Mouse (Mus musculus) forelimb bud, embryonic 11.5 days (tissue): ENCODE measurements around the gene Olfr452.

ENCODE experiments used
- DNase-seq: peaks from one replicate; pipeline ENCODE4 v3.0.0-alpha.2; 2012; ENCODE audit warnings: low read depth, low spot score

Gene Olfr452

DNA sequence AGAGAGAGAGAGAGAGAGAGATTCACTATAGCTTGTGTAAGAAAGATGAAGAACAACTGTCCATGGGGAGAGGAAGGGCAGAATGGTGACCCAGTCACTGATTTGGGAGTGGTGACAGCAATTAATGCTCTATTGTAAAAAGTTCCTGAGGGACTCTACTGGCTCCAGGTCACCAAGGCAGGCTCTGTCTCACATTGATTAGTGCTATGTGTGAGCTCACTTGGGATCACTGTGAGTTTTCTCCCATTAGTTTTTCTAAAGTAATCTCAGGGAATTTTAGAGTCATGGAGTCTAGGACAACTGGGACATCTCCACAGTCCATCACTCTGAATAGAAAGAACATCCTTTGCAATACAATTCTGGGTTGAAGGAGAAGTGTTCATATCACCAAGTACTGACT, at the start of gene Olfr452:
Olfr452 (plus strand) TSS at position 301 of the 400 bp plus-strand sequence.
- no peak for DNase-seq

DNA sequence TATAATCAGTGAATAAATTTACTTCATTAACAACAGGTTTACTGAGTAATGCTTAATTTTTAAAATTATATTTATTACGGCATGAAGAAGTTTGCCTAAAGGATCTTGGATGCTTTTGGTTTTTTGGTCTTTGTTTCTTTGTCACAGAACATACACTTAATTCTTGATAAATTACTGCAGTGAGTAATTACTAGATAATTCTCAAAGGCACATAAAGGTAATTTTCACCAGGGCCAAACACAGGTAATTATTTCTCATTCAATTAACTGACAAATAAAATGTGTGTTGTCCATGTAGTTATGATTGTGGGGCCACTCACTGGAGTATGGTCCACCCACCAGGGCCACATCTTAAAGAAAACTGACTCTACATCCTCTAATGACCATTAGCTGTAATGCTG, 45.8 kb upstream of the Olfr452 start, which contains the start of gene Olfr453:
Olfr453 (plus strand) TSS at position 301 of the 400 bp plus-strand sequence.
- no peak for DNase-seq

DNA sequence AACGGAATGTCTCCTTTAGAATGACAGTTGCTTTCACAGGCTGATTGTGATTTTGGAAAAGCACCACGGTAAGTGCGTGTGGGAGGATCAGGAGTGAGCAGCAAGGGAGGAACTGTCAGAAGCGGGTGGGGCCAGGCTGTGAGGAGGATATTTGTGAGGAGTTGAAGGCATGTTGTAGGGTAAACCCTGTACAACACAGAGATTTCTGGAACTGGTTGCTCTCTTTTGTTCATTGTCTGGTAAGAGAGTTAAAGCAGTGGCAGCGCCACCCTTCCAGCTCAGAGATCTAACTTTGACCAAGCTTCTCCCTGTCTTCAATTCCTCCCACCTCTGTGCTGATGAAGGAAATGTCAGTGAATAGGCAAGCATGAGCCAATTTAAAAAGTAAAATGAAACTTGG, 42.6 kb upstream of the Olfr452 start:
- DNase-seq, result no peak

DNA sequence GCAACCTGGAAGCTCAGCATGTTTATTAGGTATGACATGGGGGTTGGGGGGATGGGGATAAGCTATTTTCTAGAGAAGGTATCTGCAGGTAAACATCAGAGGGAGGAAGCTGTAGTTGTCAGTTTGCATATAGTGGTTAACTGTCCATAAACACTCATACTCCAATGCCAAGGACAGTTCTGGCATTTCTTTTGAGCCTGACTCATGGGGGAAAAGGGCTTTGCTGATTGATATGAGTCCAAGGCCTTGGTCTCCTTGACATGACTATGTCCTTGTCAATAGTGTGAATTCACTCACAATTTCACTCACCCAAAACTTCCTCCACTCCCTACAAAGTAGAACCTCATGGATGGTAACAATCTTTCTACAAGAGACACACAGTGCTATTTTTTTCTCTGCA, 37.0 kb upstream of the Olfr452 start:
- DNase-seq, result no peak

DNA sequence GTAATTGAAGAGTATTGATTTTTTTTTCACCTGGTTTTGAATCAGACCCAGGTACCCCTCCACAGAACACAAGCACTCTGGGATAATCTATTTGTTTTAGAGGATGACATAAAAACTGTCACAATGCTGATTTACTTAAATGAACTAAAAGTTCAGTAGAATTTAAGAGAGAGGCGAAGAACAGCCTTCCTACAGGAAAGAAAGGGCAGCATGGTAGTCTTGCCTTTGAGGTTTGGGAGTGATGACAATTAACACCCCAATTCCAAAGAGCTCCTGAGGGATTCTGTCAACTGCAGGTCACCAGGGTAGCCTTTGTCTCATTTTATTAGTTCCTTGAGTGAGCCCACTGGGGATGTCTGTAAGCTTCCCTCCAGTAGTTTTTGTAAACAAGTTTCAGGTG, 28.8 kb upstream of the Olfr452 start, which contains the start of gene Olfr38:
Olfr38 (plus strand) TSS at position 301 of the 400 bp plus-strand sequence.
- DNase-seq, result no peak

DNA sequence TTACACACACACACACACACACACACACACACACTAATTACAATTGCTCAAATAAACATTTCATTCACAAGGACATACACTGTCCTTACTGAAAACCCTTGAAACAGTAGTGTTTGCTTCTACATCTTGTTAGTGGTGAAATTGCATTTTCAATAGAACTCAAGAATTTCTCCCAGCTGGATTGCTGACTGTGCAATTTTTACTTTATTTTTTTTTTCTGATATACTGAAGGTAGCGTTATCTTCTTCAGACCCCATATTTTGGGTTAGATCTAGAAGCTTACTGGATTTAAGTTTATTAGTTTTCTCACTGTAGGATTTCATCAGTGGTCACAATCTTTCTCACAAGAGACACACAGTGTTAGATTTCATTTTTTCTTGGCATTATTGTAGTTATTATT, 7.8 kb upstream of the Olfr452 start:
- no peak for DNase-seq

DNA sequence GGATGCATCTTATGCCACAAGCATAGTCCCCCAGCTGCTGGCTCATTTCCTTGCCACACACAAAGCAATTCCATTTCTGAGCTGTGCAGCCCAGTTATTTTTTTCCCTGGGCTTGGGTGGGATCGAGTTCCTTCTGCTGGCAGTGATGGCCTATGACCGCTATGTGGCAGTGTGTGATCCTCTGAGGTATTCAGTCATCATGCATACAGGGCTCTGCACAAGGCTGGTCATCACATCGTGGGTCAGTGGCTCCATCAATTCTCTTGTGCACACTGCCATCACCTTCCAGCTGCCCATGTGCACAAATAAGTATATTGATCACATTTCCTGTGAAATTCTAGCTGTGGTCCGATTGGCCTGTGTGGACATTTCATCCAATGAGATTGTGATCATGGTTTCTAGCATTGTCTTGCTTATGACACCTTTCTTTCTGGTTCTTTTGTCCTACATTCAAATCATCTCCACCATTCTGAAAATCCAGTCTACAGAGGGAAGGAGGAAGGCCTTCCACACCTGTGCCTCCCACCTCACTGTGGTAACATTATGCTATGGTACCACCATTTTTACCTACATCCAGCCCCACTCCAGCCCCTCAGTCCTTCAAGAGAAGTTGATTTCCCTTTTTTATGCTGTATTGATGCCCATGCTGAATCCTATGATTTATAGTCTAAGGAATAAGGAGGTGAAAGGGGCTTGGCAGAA, 5.5 kb downstream of the Olfr452 start:
- DNase-seq, result no peak

DNA sequence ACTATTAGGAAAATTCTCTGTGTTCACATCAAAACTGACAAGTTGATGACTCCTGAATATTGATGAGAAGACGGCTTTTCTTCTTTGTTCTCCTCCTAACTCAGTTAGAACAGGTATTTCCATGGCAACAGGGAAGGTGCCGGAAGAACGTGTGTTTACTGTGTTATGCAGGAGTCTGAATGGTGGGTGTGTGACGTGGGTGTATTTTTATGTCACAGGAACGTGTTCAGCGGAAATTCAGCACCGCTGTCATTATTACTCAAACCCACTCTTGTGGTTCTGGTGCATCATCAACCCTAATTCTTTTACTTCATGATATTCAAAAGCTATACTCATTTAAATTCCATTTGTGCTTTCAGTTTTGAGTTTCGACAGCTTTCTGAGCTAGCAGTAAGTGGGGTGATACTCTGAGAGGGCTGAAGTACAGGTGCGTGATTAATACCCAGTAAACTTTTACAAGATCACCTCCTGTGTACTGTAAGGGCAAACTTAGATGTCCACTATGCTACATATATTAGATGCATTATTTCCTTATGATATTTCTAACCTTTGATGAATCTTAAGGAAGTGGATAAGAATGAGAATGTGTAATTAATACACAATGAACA, 6.2 kb downstream of the Olfr452 start:
- DNase-seq, result no peak

DNA sequence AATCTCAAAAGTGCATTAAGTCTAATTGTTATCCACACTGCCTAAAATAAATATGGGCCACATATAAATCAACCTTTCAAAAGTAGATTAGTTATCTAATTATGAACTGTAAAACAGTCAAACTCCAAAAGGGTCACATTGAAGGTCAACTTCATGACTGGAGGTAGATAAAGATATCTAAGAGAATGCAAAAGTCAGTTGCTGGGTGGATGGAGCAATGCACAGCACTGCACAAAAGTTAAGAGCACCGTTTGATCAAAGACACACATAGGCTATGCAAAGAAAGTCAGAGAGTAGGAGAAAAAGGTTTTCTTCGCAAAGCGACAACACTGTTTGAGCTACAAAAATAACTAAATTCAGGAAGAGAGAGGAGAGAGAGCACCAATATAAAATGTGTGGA, 10.1 kb downstream of the Olfr452 start:
- DNase-seq, result no peak

DNA sequence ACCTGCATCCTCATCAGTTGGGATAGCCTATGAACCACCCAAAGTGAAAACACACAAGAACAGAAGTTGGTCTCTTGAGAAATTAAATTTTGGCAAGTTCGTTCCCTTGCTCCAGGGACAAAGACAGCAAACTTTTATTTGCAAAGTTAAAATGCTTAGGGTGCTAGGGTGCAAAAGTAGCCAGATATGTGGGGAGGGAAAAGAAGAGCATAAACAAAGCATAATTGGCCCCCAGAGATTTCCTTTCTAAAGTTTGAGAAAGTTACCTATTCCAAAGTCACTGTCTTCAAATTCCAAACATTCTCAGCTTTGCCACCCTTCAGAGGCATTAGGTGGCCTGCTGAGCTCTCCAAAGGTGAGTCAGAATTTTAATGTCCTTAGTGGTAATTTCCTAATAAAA, 26.7 kb downstream of the Olfr452 start, which contains the start of gene Olfr450:
Olfr450 (plus strand) TSS at position 301 of the 400 bp plus-strand sequence.
- DNase-seq, result no peak

DNA sequence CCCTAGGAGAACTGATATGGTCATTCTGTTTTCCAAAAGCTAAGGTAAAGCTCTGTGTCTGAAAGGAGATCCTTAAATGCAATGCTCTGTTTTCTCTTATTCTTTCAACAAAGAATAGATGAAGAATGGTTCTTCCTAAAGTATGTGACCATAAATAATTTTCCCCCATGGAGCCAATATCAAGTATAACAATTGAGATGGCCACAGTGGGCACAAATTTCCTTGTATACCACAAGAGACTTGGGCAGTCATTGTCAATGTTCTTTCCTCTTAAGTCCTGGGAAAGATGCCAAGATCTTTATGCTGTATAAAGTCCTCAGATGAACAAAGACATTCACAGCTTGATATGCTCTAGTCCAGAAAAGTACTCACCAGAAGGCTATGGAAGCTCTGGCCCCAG, 49.2 kb downstream of the Olfr452 start, which contains the start of gene Olfr449:
Olfr449 (plus strand) TSS at position 301 of the 400 bp plus-strand sequence.
- no peak for DNase-seq
